In genomic region chr1:40472401-40472800, GRCm38 (mm10) we compare ENCODE assay signal across 25 mouse cellular contexts. TPM values are rescaled to one million over a fixed set of nuclear protein-coding genes. Genes with fewer than 3 reads are reported as not detected.
"Had no signal": no experiment of that assay in that cellular context is flagged by ENCODE, and none has a peak within 500 bp of the region (broad histone marks: within the 10 kb centered on the region; RNA-seq: fewer than 3 reads in every experiment).

No protein-coding gene starts in this region.

- DNase-seq: kidney, postnatal 14 days; kidney, postnatal 4 days; left cerebral cortex, postnatal 4 days; liver, postnatal 0 days; lung, embryonic 14.5 days; lung, postnatal 36 days; retina, postnatal 1 day; right cerebral cortex, postnatal 25 days; thymus, adult 2 months; thymus, postnatal 14 days; thymus, postnatal 4 days had no signal

- H3K4me1 ChIP-seq: limb, embryonic 12.5 days; limb, embryonic 15.5 days; midbrain, embryonic 10.5 days; midbrain, embryonic 13.5 days; neural tube, embryonic 13.5 days had no signal

- H3K27ac ChIP-seq: limb, embryonic 12.5 days; limb, embryonic 15.5 days; liver, embryonic 14.5 days; midbrain, embryonic 10.5 days; midbrain, embryonic 13.5 days; neural tube, embryonic 13.5 days; stomach, postnatal 0 days had no signal

- H3K9me3 ChIP-seq: limb, embryonic 12.5 days; limb, embryonic 15.5 days; megakaryocyte, embryonic 14.5 days; midbrain, embryonic 10.5 days; midbrain, embryonic 13.5 days; neural tube, embryonic 13.5 days had no signal

- H3K36me3 ChIP-seq: limb, embryonic 12.5 days; limb, embryonic 15.5 days; midbrain, embryonic 10.5 days; midbrain, embryonic 13.5 days; neural tube, embryonic 13.5 days had no signal

- H3K4me3 ChIP-seq: limb, embryonic 12.5 days; limb, embryonic 15.5 days; megakaryocyte, embryonic 14.5 days; midbrain, embryonic 10.5 days; midbrain, embryonic 13.5 days; myocyte; neural tube, embryonic 13.5 days had no signal

- H3K27me3 ChIP-seq: limb, embryonic 12.5 days; limb, embryonic 15.5 days; megakaryocyte, embryonic 14.5 days; midbrain, embryonic 13.5 days; neural tube, embryonic 13.5 days had no signal

RNA-seq across cellular contexts. Expression of gene Il18r1, which starts 7.0 kb away (rescaled TPM):
- total RNA-seq: layer of hippocampus, adult 18-20 months; layer of hippocampus, postnatal 14 days; left cerebral cortex, adult 8-10 months; left cerebral cortex, postnatal 14 days; left cerebral cortex, postnatal 4 days had no signal
- polyA plus RNA-seq: limb, embryonic 12.5 days; midbrain, embryonic 10.5 days; midbrain, embryonic 13.5 days; midbrain, embryonic 16.5 days; myocyte; neural tube, embryonic 13.5 days had no signal

RNA-seq across cellular contexts. Expression of gene Il18rap, which starts 42.8 kb away (rescaled TPM):
- total RNA-seq: left cerebral cortex, postnatal 14 days had no signal

RNA-seq across cellular contexts. Expression of gene Il1rl1, which starts 43.0 kb away (rescaled TPM):
- polyA plus RNA-seq: midbrain, embryonic 10.5 days; neural tube, embryonic 13.5 days had no signal
